Comparison of ENCODE assay signal across 24 mouse cellular contexts in genomic region chr3:146569594-146569993, GRCm38 (mm10). TPM values are rescaled to one million over a fixed set of nuclear protein-coding genes. Genes with fewer than 3 reads are reported as not detected.
DNase-seq lines count a peak whose midpoint lies in the region; ATAC-seq and TF ChIP-seq lines count a peak whose summit lies in the region.
"Had no signal": no experiment of that assay in that cellular context is flagged by ENCODE, and none has a peak within 500 bp of the region (broad histone marks: within the 10 kb centered on the region; RNA-seq: fewer than 3 reads in every experiment).

No protein-coding gene starts in this region.

- WGBS in liver, adult 2 months: 63% methylated on average over 3 of the region's 3 CpGs
- 80% methylated on average over 3 of the region's 3 CpGs for WGBS in liver, embryonic 11.5 days
- 52% methylated on average over 3 of the region's 3 CpGs for WGBS in liver, embryonic 15.5 days (ENCODE audit: insufficient replicate concordance)

- no peak for TF ChIP-seq CTCF in liver, adult 2 months (IDR thresholded peaks at IDR 0.05; ENCODE audit: low read depth, low read length)

- peak overlapping the region; percentile 88 for H3K27ac ChIP-seq in liver, adult 2 months (replicated peaks; ENCODE audit: insufficient read depth, low read depth, low read length)
- H3K27ac ChIP-seq in liver, embryonic 11.5 days (ENCODE audit: low read depth, low read length): no peak overlapping the region
- H3K27ac ChIP-seq in liver, embryonic 15.5 days (replicated peaks): peak overlapping the region; percentile 56
- H3K27ac ChIP-seq: embryonic facial prominence, embryonic 13.5 days; gastrocnemius, adult 2 months; heart, embryonic 13.5 days; hindbrain, embryonic 12.5 days had no signal

- H3K4me3 ChIP-seq in liver, adult 2 months (ENCODE audit: insufficient read depth, low read depth, low read length): no peak overlapping the region
- no peak overlapping the region for H3K4me3 ChIP-seq in liver, embryonic 11.5 days (ENCODE audit: low read depth, low read length)
- no peak overlapping the region for H3K4me3 ChIP-seq in liver, embryonic 15.5 days (replicated peaks)
- H3K4me3 ChIP-seq: embryonic facial prominence, embryonic 13.5 days; gastrocnemius, adult 2 months; heart, embryonic 13.5 days; hindbrain, embryonic 12.5 days had no signal

- H3K27me3 ChIP-seq in liver, adult 2 months (ENCODE audit: control insufficient read depth, insufficient read depth, low read length): no peaks in the 10 kb centered on the region
- no peaks in the 10 kb centered on the region for H3K27me3 ChIP-seq in liver, embryonic 11.5 days (replicated peaks; ENCODE audit: control insufficient read depth, insufficient read depth, low read length)
- no peaks in the 10 kb centered on the region for H3K27me3 ChIP-seq in liver, embryonic 15.5 days
- H3K27me3 ChIP-seq: CH12.LX; embryonic facial prominence, embryonic 13.5 days; heart, embryonic 13.5 days; hindbrain, embryonic 12.5 days; Patski had no signal

- no peak for ATAC-seq in liver, embryonic 11.5 days (replicated peaks; ENCODE audit: low FRiP score)
- no peak for ATAC-seq in liver, embryonic 15.5 days (ENCODE audit: insufficient read depth)
- ATAC-seq: activated CD4-positive, CD25-positive, alpha-beta regulatory T cell, adult 4 months; forebrain, embryonic 14.5 days; hindbrain, embryonic 16.5 days; inflammation-experienced regulatory T-cells, adult 6 months; Patski had no signal

- H3K36me3 ChIP-seq in liver, adult 2 months (ENCODE audit: control insufficient read depth, insufficient read depth, low read length): no peaks in the 10 kb centered on the region
- no peaks in the 10 kb centered on the region for H3K36me3 ChIP-seq in liver, embryonic 11.5 days (ENCODE audit: control insufficient read depth, insufficient read depth, low read length)
- no peaks in the 10 kb centered on the region for H3K36me3 ChIP-seq in liver, embryonic 15.5 days (replicated peaks)
- H3K36me3 ChIP-seq: embryonic facial prominence, embryonic 13.5 days; heart, embryonic 13.5 days; hindbrain, embryonic 12.5 days had no signal

- H3K4me1 ChIP-seq in liver, adult 2 months (ENCODE audit: control insufficient read depth, insufficient read depth, low read length): peaks cover 19% of the 10 kb centered on the region
- no peaks in the 10 kb centered on the region for H3K4me1 ChIP-seq in liver, embryonic 11.5 days (replicated peaks; ENCODE audit: control insufficient read depth, insufficient read depth, low read length)
- H3K4me1 ChIP-seq in liver, embryonic 15.5 days (replicated peaks): no peaks in the 10 kb centered on the region
- H3K4me1 ChIP-seq: heart, embryonic 13.5 days; hindbrain, embryonic 12.5 days had no signal

- H3K9me3 ChIP-seq in liver, embryonic 11.5 days (ENCODE audit: control insufficient read depth, low read length): no peaks in the 10 kb centered on the region
- no peaks in the 10 kb centered on the region for H3K9me3 ChIP-seq in liver, embryonic 15.5 days (replicated peaks)
- H3K9me3 ChIP-seq: embryonic facial prominence, embryonic 13.5 days; heart, embryonic 13.5 days; hindbrain, embryonic 12.5 days had no signal

- no peak for TF ChIP-seq POLR2A in liver, adult 2 months (IDR thresholded peaks at IDR 0.05; ENCODE audit: extremely low read depth, insufficient read depth, low read length)

- H3K9ac ChIP-seq in liver, adult 2 months (ENCODE audit: low read depth, low read length): peak overlapping the region; percentile 24; the same call in 1 of the 2 replicates
- no peak overlapping the region for H3K9ac ChIP-seq in liver, embryonic 11.5 days (ENCODE audit: low read depth, low read length)
- H3K9ac ChIP-seq in liver, embryonic 15.5 days: no peak overlapping the region
- H3K9ac ChIP-seq: embryonic facial prominence, embryonic 13.5 days; heart, embryonic 13.5 days; hindbrain, embryonic 12.5 days had no signal

- H3K4me2 ChIP-seq in liver, embryonic 11.5 days: no peak overlapping the region
- H3K4me2 ChIP-seq in liver, embryonic 15.5 days: no peak overlapping the region
- H3K4me2 ChIP-seq: embryonic facial prominence, embryonic 13.5 days; heart, embryonic 13.5 days; hindbrain, embryonic 12.5 days had no signal

- H3K79me2 ChIP-seq in liver, adult 2 months (ENCODE audit: control insufficient read depth, insufficient read depth, low read length): no peaks in the 10 kb centered on the region

- peak; percentile 15 for DNase-seq in adrenal gland, postnatal 14 days
- DNase-seq in adrenal gland, adult 8-10 months: no peak
- no peak for DNase-seq in liver, adult 2 months (ENCODE audit: extremely low read depth, low read depth, low spot score)
- no peak for DNase-seq in liver, embryonic 11.5 days (ENCODE audit: low spot score)
- no peak for DNase-seq in spleen, postnatal 14 days (ENCODE audit: low spot score in 2 of 2)
- DNase-seq in kidney, adult 11 months: no peak
- DNase-seq: cerebellum, adult 11-12 months; cerebellum, adult 9-10 months; cerebellum, postnatal 36 days; gastrocnemius, adult 2 months; gastrocnemius, postnatal 25 days; heart, postnatal 4 days had no signal

RNA-seq across cellular contexts. Expression of gene Uox, which starts 0.6 kb away (rescaled TPM):
- total RNA-seq in adrenal gland, postnatal 14 days (2021): 4.5 and 109 TPM in 2 replicates
- total RNA-seq in adrenal gland, adult 8-10 months (2022): under 1 TPM in 2 of 4 experiments, not detected in 2; 0.23 to 0.70 TPM
- 1,668 and 2,080 TPM in 2 replicates for total RNA-seq in liver, adult 2 months (2014; rRNA removed)
- 512 and 535 TPM in 2 replicates for polyA plus RNA-seq in liver, adult 2 months (2012; rRNA removed)
- polyA plus RNA-seq in liver, embryonic 11.5 days (2014; fragmentation: Nextera tagmentation; extraction: Ambion mirVana): 0.34 and 0.55 TPM in 2 replicates
- polyA plus RNA-seq in liver, embryonic 15.5 days (2015; fragmentation: Nextera tagmentation; extraction: Ambion mirVana): 30.4 and 56.2 TPM in 2 replicates
- total RNA-seq: CH12.LX; gastrocnemius, adult 2 months; gastrocnemius, postnatal 25 days; granulocyte monocyte progenitor cell, adult 5-6 weeks; heart, postnatal 4 days had no signal
- polyA plus RNA-seq: activated CD4-positive, CD25-positive, alpha-beta regulatory T cell, adult 4 months; forebrain, embryonic 14.5 days; hindbrain, embryonic 12.5 days; hindbrain, embryonic 16.5 days had no signal

RNA-seq across cellular contexts. Expression of gene Dnase2b, which starts 45.8 kb away (rescaled TPM):
- 1.3 TPM in 1 of 2 replicates, not detected in the other for total RNA-seq in adrenal gland, postnatal 14 days (2021)
- total RNA-seq in adrenal gland, adult 8-10 months (2022): not detected
- 11.0 and 15.6 TPM in 2 replicates for total RNA-seq in liver, adult 2 months (2014; rRNA removed)
- 6.2 and 6.6 TPM in 2 replicates for polyA plus RNA-seq in liver, adult 2 months (2012; rRNA removed)
- polyA plus RNA-seq in liver, embryonic 11.5 days (2014; fragmentation: Nextera tagmentation; extraction: Ambion mirVana): 0.09 and 0.11 TPM in 2 replicates
- 2.1 and 3.3 TPM in 2 replicates for polyA plus RNA-seq in liver, embryonic 15.5 days (2015; fragmentation: Nextera tagmentation; extraction: Ambion mirVana)
- total RNA-seq: CH12.LX; gastrocnemius, postnatal 25 days; granulocyte monocyte progenitor cell, adult 5-6 weeks; heart, postnatal 4 days had no signal
- polyA plus RNA-seq: activated CD4-positive, CD25-positive, alpha-beta regulatory T cell, adult 4 months; forebrain, embryonic 14.5 days; heart, embryonic 13.5 days; heart, postnatal 0 days; hindbrain, embryonic 12.5 days; hindbrain, embryonic 16.5 days; inflammation-experienced regulatory T-cells, adult 6 months had no signal

RNA-seq across cellular contexts. Expression of gene Rpf1, which starts 48.4 kb away (rescaled TPM):
- total RNA-seq in adrenal gland, postnatal 14 days (2021): 29.9 and 37.0 TPM in 2 replicates
- 10 to 100 TPM; 25.5 to 34.4 (median 31.9) TPM for total RNA-seq in adrenal gland, adult 8-10 months (2022)
- 22.0 and 25.0 TPM in 2 replicates for total RNA-seq in liver, adult 2 months (2014; rRNA removed)
- polyA plus RNA-seq in liver, adult 2 months (2012; rRNA removed): 5.3 and 6.3 TPM in 2 replicates
- 74.7 and 77.6 TPM in 2 replicates for polyA plus RNA-seq in liver, embryonic 11.5 days (2014; fragmentation: Nextera tagmentation; extraction: Ambion mirVana)
- 25.7 and 25.9 TPM in 2 replicates for polyA plus RNA-seq in liver, embryonic 15.5 days (2015; fragmentation: Nextera tagmentation; extraction: Ambion mirVana)
